Mouse (Mus musculus) liver, embryonic 18 days (tissue): Measurements from ENCODE around the gene Plod2. TPM values are rescaled to one million over a fixed set of nuclear protein-coding genes. Genes with fewer than 3 reads are reported as not detected.

ENCODE experiments used
- polyA plus RNA-seq: library from polyadenylated mRNA; depleted of rRNA; stranded (reverse); fragments of >200 nt; gene quantifications from 2 replicates; pipeline ENCODE4 v1.2.3, GENCODE M21; 2012; rRNA removed

Plod2 gene
- polyA plus RNA-seq: 4.0 and 5.4 TPM in 2 replicates

DNA sequence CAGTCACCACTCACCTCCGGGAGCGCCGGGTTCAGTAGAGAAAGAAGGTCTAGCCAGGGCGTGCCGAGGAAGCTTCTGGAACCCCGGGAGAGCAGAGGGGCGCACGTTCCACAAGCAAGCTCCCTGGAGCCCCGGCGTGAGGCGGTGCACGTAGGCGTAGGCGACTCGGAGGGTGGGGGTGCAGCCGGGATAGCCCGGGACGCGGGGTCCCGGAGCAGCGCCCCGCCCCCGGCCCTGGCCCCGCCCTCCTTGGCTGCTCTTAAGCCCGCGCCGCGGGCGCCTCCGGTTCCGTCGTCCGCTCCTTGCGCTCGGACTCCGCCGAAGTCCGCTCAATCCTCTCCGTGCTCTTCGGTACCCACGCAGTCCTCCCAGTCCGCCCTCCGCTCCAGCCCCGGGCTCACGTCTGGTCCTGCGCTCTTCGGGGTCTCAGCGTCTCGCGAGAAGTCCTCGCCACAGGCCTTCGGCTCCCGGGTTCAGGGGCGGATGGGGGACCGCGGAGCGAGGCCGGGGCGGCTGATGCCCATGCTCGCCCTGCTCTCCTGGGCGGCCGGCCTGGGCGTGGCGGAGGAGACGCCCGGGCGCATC is at the start of gene Plod2:
Plod2 (plus strand) TSS at position 247 of the 585 bp plus-strand sequence.

Other genes starting within 250 kb of the Plod2 start
- gene 1700057G04Rik, start 232.8 kb upstream of the Plod2 start, polyA plus RNA-seq: not detected in 2 replicates
- gene Plscr4, start 84.8 kb upstream of the Plod2 start, polyA plus RNA-seq: 1.00 TPM in 2 replicates